Mouse (Mus musculus): ENCODE measurements around the gene Rbm15. TPM values are rescaled to one million over a fixed set of nuclear protein-coding genes. Genes with fewer than 3 reads are reported as not detected.
A peak's percentile ranks its signal among the peaks of the same experiment; 100 is the strongest.

Rbm15 gene
- polyA plus RNA-seq, 1 experiment from 2014 or later: 20.7 TPM

- Histone ChIP-seq H3K9ac (replicated peaks; ENCODE audit: low read depth, low read length) (no peak overlapping the region), H3K4me1 (ENCODE audit: control insufficient read depth, insufficient read depth, low read length) (no peaks in the 10 kb centered on the region), H3K4me3 (ENCODE audit: low read depth, low read length) (no peak overlapping the region), H3K9me3 (ENCODE audit: control insufficient read depth, low read depth, low read length) (no peaks in the 10 kb centered on the region), H3K4me2 (replicated peaks; ENCODE audit: low read depth, low read length) (no peak overlapping the region), H3K27me3 (ENCODE audit: control insufficient read depth, insufficient read depth, low read length) (no peaks in the 10 kb centered on the region), H3K36me3 (ENCODE audit: control insufficient read depth, insufficient read depth, low read length) (no peaks in the 10 kb centered on the region), H3K27ac (ENCODE audit: low read length) (no peak overlapping the region)
- 76% methylated on average over 4 of the region's 4 CpGs for WGBS
- no peak for ATAC-seq (ENCODE audit: insufficient number of reproducible peaks, insufficient read depth, low FRiP score, low read depth)
Measured at GRCm38 (mm10) chr3:107360341-107360740, 26.9 kb upstream of the Rbm15 start.

GRCm38 (mm10) chr3:107357700-107358234 lies 24.3 kb upstream of the Rbm15 start:
- 44% methylated on average over 3 of the region's 3 CpGs for WGBS
- H3K27ac ChIP-seq (ENCODE audit: low read length): no peak overlapping the region

GRCm38 (mm10) chr3:107356964-107357441 lies 23.5 kb upstream of the Rbm15 start:
- ATAC-seq (ENCODE audit: insufficient number of reproducible peaks, insufficient read depth, low FRiP score, low read depth): peak; percentile 87
- 0 out of 2 replicates have a peak overlapping the region, but pooled peaks have one; percentile 20 for H3K4me2 ChIP-seq (replicated peaks; ENCODE audit: low read depth, low read length)

More at GRCm38 (mm10) chr3:107357700-107358234, 24.3 kb upstream of the Rbm15 start:
- H3K27me3 ChIP-seq (ENCODE audit: control insufficient read depth, insufficient read depth, low read length): no peaks in the 10 kb centered on the region
- H3K4me3 ChIP-seq (ENCODE audit: low read depth, low read length): no peak overlapping the region
- H3K9me3 ChIP-seq (ENCODE audit: control insufficient read depth, low read depth, low read length): no peaks in the 10 kb centered on the region
- no peak for ATAC-seq (ENCODE audit: insufficient number of reproducible peaks, insufficient read depth, low FRiP score, low read depth)
- H3K36me3 ChIP-seq (ENCODE audit: control insufficient read depth, insufficient read depth, low read length): no peaks in the 10 kb centered on the region
- H3K4me1 ChIP-seq (ENCODE audit: control insufficient read depth, insufficient read depth, low read length): no peaks in the 10 kb centered on the region
- no peak overlapping the region for H3K4me2 ChIP-seq (replicated peaks; ENCODE audit: low read depth, low read length)
- no peak overlapping the region for H3K9ac ChIP-seq (replicated peaks; ENCODE audit: low read depth, low read length)

GRCm38 (mm10) chr3:107355618-107356260 lies 22.3 kb upstream of the Rbm15 start:
- no peak overlapping the region for H3K4me2 ChIP-seq (replicated peaks; ENCODE audit: low read depth, low read length)
- no peaks in the 10 kb centered on the region for H3K4me1 ChIP-seq (ENCODE audit: control insufficient read depth, insufficient read depth, low read length)
- H3K27ac ChIP-seq (ENCODE audit: low read length): no peak overlapping the region
- H3K9ac ChIP-seq (replicated peaks; ENCODE audit: low read depth, low read length): no peak overlapping the region
- no peaks in the 10 kb centered on the region for H3K27me3 ChIP-seq (ENCODE audit: control insufficient read depth, insufficient read depth, low read length)
- H3K36me3 ChIP-seq (ENCODE audit: control insufficient read depth, insufficient read depth, low read length): no peaks in the 10 kb centered on the region
- WGBS: 88% methylated on average over 5 of the region's 6 CpGs
- H3K4me3 ChIP-seq (ENCODE audit: low read depth, low read length): no peak overlapping the region
- H3K9me3 ChIP-seq (ENCODE audit: control insufficient read depth, low read depth, low read length): no peaks in the 10 kb centered on the region
- ATAC-seq (ENCODE audit: insufficient number of reproducible peaks, insufficient read depth, low FRiP score, low read depth): no peak

More at GRCm38 (mm10) chr3:107356964-107357441, 23.5 kb upstream of the Rbm15 start:
- Histone ChIP-seq H3K27ac (ENCODE audit: low read length) (no peak overlapping the region), H3K27me3 (ENCODE audit: control insufficient read depth, insufficient read depth, low read length) (no peaks in the 10 kb centered on the region), H3K4me1 (ENCODE audit: control insufficient read depth, insufficient read depth, low read length) (no peaks in the 10 kb centered on the region), H3K36me3 (ENCODE audit: control insufficient read depth, insufficient read depth, low read length) (no peaks in the 10 kb centered on the region), H3K9ac (replicated peaks; ENCODE audit: low read depth, low read length) (no peak overlapping the region), H3K9me3 (ENCODE audit: control insufficient read depth, low read depth, low read length) (no peaks in the 10 kb centered on the region), H3K4me3 (ENCODE audit: low read depth, low read length) (no peak overlapping the region)
- WGBS: 1% methylated on average over 11 of the region's 11 CpGs

GRCm38 (mm10) chr3:107351706-107352105 lies 18.2 kb upstream of the Rbm15 start:
- Histone ChIP-seq H3K9ac (replicated peaks; ENCODE audit: low read depth, low read length) (no peak overlapping the region), H3K9me3 (ENCODE audit: control insufficient read depth, low read depth, low read length) (no peaks in the 10 kb centered on the region), H3K4me1 (ENCODE audit: control insufficient read depth, insufficient read depth, low read length) (no peaks in the 10 kb centered on the region), H3K27ac (ENCODE audit: low read length) (no peak overlapping the region), H3K27me3 (ENCODE audit: control insufficient read depth, insufficient read depth, low read length) (no peaks in the 10 kb centered on the region), H3K4me3 (ENCODE audit: low read depth, low read length) (no peak overlapping the region), H3K36me3 (ENCODE audit: control insufficient read depth, insufficient read depth, low read length) (no peaks in the 10 kb centered on the region), H3K4me2 (replicated peaks; ENCODE audit: low read depth, low read length) (no peak overlapping the region)
- 57% methylated on average over 3 of the region's 3 CpGs for WGBS
- no peak for ATAC-seq (ENCODE audit: insufficient number of reproducible peaks, insufficient read depth, low FRiP score, low read depth)

- no peaks in the 10 kb centered on the region for H3K4me1 ChIP-seq (ENCODE audit: control insufficient read depth, insufficient read depth, low read length)
- no peak overlapping the region for H3K4me3 ChIP-seq (ENCODE audit: low read depth, low read length)
- no peak for ATAC-seq (ENCODE audit: insufficient number of reproducible peaks, insufficient read depth, low FRiP score, low read depth)
- H3K9me3 ChIP-seq (ENCODE audit: control insufficient read depth, low read depth, low read length): no peaks in the 10 kb centered on the region
- H3K36me3 ChIP-seq (ENCODE audit: control insufficient read depth, insufficient read depth, low read length): no peaks in the 10 kb centered on the region
- no peak overlapping the region for H3K9ac ChIP-seq (replicated peaks; ENCODE audit: low read depth, low read length)
- no peak overlapping the region for H3K4me2 ChIP-seq (replicated peaks; ENCODE audit: low read depth, low read length)
- H3K27ac ChIP-seq (ENCODE audit: low read length): no peak overlapping the region
- 86% methylated on average over 3 of the region's 3 CpGs for WGBS
- H3K27me3 ChIP-seq (ENCODE audit: control insufficient read depth, insufficient read depth, low read length): no peaks in the 10 kb centered on the region
Measured at GRCm38 (mm10) chr3:107349006-107349405, 15.5 kb upstream of the Rbm15 start.

- Histone ChIP-seq H3K9ac (replicated peaks; ENCODE audit: low read depth, low read length) (no peak overlapping the region), H3K27ac (ENCODE audit: low read length) (no peak overlapping the region), H3K4me1 (ENCODE audit: control insufficient read depth, insufficient read depth, low read length) (no peaks in the 10 kb centered on the region), H3K4me3 (ENCODE audit: low read depth, low read length) (no peak overlapping the region), H3K27me3 (ENCODE audit: control insufficient read depth, insufficient read depth, low read length) (no peaks in the 10 kb centered on the region), H3K4me2 (replicated peaks; ENCODE audit: low read depth, low read length) (no peak overlapping the region), H3K36me3 (ENCODE audit: control insufficient read depth, insufficient read depth, low read length) (no peaks in the 10 kb centered on the region), H3K9me3 (ENCODE audit: control insufficient read depth, low read depth, low read length) (no peaks in the 10 kb centered on the region)
- 34% methylated on average over 3 of the region's 3 CpGs for WGBS
- no peak for ATAC-seq (ENCODE audit: insufficient number of reproducible peaks, insufficient read depth, low FRiP score, low read depth)
Measured at GRCm38 (mm10) chr3:107345033-107345725, 11.7 kb upstream of the Rbm15 start.

- no peaks in the 10 kb centered on the region for H3K9me3 ChIP-seq (ENCODE audit: control insufficient read depth, low read depth, low read length)
- H3K27ac ChIP-seq (ENCODE audit: low read length): no peak overlapping the region
- no peaks in the 10 kb centered on the region for H3K4me1 ChIP-seq (ENCODE audit: control insufficient read depth, insufficient read depth, low read length)
- no peak overlapping the region for H3K4me2 ChIP-seq (replicated peaks; ENCODE audit: low read depth, low read length)
- H3K36me3 ChIP-seq (ENCODE audit: control insufficient read depth, insufficient read depth, low read length): no peaks in the 10 kb centered on the region
- 49% methylated on average over 3 of the region's 3 CpGs for WGBS
- H3K27me3 ChIP-seq (ENCODE audit: control insufficient read depth, insufficient read depth, low read length): no peaks in the 10 kb centered on the region
- H3K9ac ChIP-seq (replicated peaks; ENCODE audit: low read depth, low read length): no peak overlapping the region
- H3K4me3 ChIP-seq (ENCODE audit: low read depth, low read length): no peak overlapping the region
- ATAC-seq (ENCODE audit: insufficient number of reproducible peaks, insufficient read depth, low FRiP score, low read depth): no peak
Measured at GRCm38 (mm10) chr3:107343971-107344370, 10.5 kb upstream of the Rbm15 start.

Data from stomach, embryonic 14.5 days (tissue).